Mouse (Mus musculus) liver, adult 2 months (tissue): Measurements from ENCODE around the gene Fam189a1. TPM values are rescaled to one million over a fixed set of nuclear protein-coding genes. Genes with fewer than 3 reads are reported as not detected.

Source experiments
- DNase-seq: peaks from one replicate; pipeline ENCODE4 v3.0.0-alpha.2; 2011; ENCODE audit warnings: low read depth, low spot score; ENCODE audit errors: extremely low read depth
- H3K27ac ChIP-seq: fragments of 200-500 bp; replicated peaks from 2 replicates; pipeline ENCODE4 v1.5.1; 2012; ENCODE audit warnings: low read depth, mild to moderate bottlenecking, control low read depth, inconsistent platforms, low read length; ENCODE audit not compliant: insufficient read depth
- H3K27me3 ChIP-seq: fragments of 200-500 bp; 2 replicates; pipeline ENCODE4 v1.6.1; 2012; ENCODE audit warnings: mild to moderate bottlenecking, moderate library complexity, low read length, inconsistent platforms; ENCODE audit not compliant: control insufficient read depth, insufficient read depth
- H3K36me3 ChIP-seq: fragments of 200-500 bp; 2 replicates; pipeline ENCODE4 v1.6.1; 2012; ENCODE audit warnings: low read length, inconsistent platforms; ENCODE audit not compliant: control insufficient read depth, insufficient read depth
- H3K4me1 ChIP-seq: fragments of 200-500 bp; 2 replicates; pipeline ENCODE4 v1.6.1; 2011; ENCODE audit warnings: low read length; ENCODE audit not compliant: control insufficient read depth, insufficient read depth
- H3K4me3 ChIP-seq: fragments of 200-500 bp; 2 replicates; pipeline ENCODE4 v1.5.1; 2011; ENCODE audit warnings: low read depth, mild to moderate bottlenecking, control low read depth, low read length, moderate library complexity; ENCODE audit not compliant: insufficient read depth
- H3K79me2 ChIP-seq: fragments of 200-500 bp; 2 replicates; pipeline ENCODE4 v1.6.1; 2012; ENCODE audit warnings: inconsistent platforms, mild to moderate bottlenecking, low read length, moderate library complexity; ENCODE audit not compliant: control insufficient read depth, insufficient read depth
- H3K9ac ChIP-seq: fragments of 200-500 bp; 2 replicates; pipeline ENCODE4 v1.6.1; 2012; ENCODE audit warnings: low read depth, mild to moderate bottlenecking, control low read depth, inconsistent platforms, low read length
- CTCF ChIP-seq: fragments of 200-500 bp; IDR thresholded peaks from 2 replicates; pipeline ENCODE4 v1.5.1; 2011; ENCODE audit warnings: low read depth, low read length, control low read depth
- POLR2A ChIP-seq: fragments of 200-500 bp; IDR thresholded peaks from 2 replicates; pipeline ENCODE4 v1.6.1; 2011; ENCODE audit warnings: low read length, control low read depth; ENCODE audit not compliant: insufficient read depth; ENCODE audit errors: extremely low read depth
- WGBS: fragments of 180-500 bp; shearing (Covaris S2); methylation state at CpG from one replicate; pipeline ENCODE4 v1.1.7; 2018; 5-methylcytosine and 5-hydroxymethylcytosine counted together
- polyA plus RNA-seq: library from polyadenylated mRNA; depleted of rRNA; stranded (reverse); fragments of >200 nt; gene quantifications from 2 replicates; pipeline ENCODE4 v1.2.3, GENCODE M21; 2012
- total RNA-seq: library from RNA; depleted of rRNA; stranded (reverse); fragments of >200 nt; gene quantifications from 2 replicates; pipeline ENCODE4 v1.2.3, GENCODE M21; 2014

Gene Fam189a1
- total and polyA plus RNA-seq, 2 experiments: 0.32 TPM; not detected in 1

DNA sequence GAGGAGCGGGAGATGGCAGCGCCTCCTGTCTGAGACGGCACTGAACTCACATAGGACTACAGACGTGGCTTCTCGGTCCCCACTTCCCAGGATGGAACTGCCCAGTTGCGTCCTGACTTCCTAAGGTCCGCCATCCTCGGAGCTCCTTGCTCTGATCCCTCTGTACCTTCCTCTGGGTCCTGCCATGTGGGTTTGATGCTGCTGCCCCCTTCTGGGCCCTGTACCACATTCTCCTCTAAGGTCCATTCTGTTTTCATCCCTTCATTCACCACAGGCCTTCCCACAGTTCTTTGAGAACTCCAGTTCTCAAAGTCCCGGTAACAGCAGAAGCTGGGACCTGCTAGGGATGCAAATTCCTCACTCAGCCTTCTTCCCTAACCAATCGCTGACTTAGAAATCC is 382.9 kb downstream of the Fam189a1 start:
- Histone ChIP-seq H3K9ac (no peak overlapping the region), H3K4me1 (no peaks in the 10 kb centered on the region), H3K27ac (no peak overlapping the region), H3K4me3 (no peak overlapping the region), H3K27me3 (no peaks in the 10 kb centered on the region), H3K36me3 (no peaks in the 10 kb centered on the region), H3K79me2 (no peaks in the 10 kb centered on the region)
- 44% methylated on average over 10 of the region's 10 CpGs for WGBS
- TF ChIP-seq CTCF (peak; percentile 68), POLR2A (no peak)
- DNase-seq: peak; percentile 55

DNA sequence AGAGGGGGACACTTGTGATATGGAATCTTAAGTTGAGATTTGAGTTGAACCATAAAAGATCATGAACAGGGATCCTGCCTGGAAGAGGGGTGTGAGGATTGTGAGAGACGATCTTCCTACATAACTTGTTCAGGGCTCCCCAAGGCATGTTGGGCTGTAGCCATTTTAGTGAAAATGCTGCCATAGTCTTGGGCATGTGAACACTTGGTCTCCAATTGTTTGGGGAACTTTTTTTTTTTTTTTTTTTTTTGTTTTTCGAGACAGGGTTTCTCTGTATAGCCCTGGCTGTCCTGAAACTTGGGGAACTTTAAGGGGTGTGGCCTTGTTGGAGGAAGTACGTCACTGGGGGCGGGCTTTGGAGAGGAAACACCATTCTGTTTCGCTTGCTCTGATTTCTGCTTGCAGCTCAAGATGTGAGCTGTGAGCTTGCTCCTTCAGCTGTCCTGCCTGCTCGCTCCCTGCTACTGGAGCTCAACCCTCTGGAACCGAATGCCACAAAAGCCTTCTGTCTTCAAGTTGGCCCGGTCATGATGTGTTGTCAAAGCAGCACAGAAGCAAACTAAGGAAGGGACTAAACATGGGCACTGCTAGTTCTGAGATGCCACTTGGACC is 385.5 kb downstream of the Fam189a1 start:
- TF ChIP-seq CTCF (no peak), POLR2A (no peak)
- WGBS: 84% methylated on average over 8 of the region's 8 CpGs
- H3K27ac ChIP-seq: no peak overlapping the region
- no peaks in the 10 kb centered on the region for H3K36me3 ChIP-seq
- no peaks in the 10 kb centered on the region for H3K27me3 ChIP-seq
- no peaks in the 10 kb centered on the region for H3K79me2 ChIP-seq
- no peaks in the 10 kb centered on the region for H3K4me1 ChIP-seq
- H3K9ac ChIP-seq: no peak overlapping the region
- peak overlapping the region; percentile 15; the same call in 1 of the 2 replicates for H3K4me3 ChIP-seq
- peak; percentile 57 for DNase-seq

DNA sequence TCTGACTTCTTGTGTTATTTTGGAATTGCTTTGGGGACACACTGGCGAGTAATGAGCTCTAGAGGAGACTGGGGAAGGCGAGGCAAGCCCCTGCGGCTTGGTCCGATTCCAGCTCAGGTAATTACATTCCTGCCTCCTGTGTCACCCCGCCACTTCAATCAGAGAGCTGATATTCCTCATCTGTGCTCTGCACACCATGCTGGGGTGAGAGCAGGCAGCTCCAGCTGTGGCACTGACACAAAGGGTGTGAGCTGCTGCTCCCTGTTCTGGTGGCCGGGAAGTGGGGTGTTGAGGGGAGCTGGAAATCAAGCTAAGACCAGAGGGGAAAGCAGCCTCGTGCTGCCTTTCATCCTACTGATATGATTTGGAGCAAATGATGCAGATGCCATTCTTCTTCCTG is 386.6 kb downstream of the Fam189a1 start:
- H3K79me2 ChIP-seq: no peaks in the 10 kb centered on the region
- H3K4me1 ChIP-seq: no peaks in the 10 kb centered on the region
- H3K4me3 ChIP-seq: no peak overlapping the region
- WGBS: 77% methylated on average over 7 of the region's 7 CpGs
- no peak overlapping the region for H3K9ac ChIP-seq
- TF ChIP-seq CTCF (no peak), POLR2A (no peak)
- H3K27me3 ChIP-seq: no peaks in the 10 kb centered on the region
- H3K36me3 ChIP-seq: no peaks in the 10 kb centered on the region
- H3K27ac ChIP-seq: no peak overlapping the region
- DNase-seq: no peak

DNA sequence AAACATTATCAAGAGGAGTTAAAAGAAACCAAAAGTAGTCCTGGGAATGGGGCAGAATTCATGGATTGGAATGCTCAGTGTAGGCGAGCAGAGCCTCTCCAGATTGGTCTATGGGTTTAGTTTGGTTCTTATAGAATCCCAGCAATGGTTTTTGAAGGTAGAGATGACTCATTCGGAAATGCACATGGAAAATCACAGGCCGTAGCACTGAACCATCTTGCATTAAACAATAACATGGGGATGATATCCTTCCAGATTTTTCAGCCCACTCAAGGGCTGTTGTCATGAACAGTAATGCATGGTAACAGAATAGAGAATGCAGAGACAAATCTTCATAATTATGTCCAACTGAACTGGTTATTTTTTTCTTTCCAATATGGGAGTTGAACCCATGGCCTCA is 390.8 kb downstream of the Fam189a1 start:
- H3K27me3 ChIP-seq: no peaks in the 10 kb centered on the region
- no peak overlapping the region for H3K4me3 ChIP-seq
- no peaks in the 10 kb centered on the region for H3K79me2 ChIP-seq
- 83% methylated on average over 3 of the region's 3 CpGs for WGBS
- H3K9ac ChIP-seq: no peak overlapping the region
- TF ChIP-seq POLR2A: no peak
- H3K36me3 ChIP-seq: no peaks in the 10 kb centered on the region
- H3K4me1 ChIP-seq: no peaks in the 10 kb centered on the region
- DNase-seq: no peak
- no peak overlapping the region for H3K27ac ChIP-seq

DNA sequence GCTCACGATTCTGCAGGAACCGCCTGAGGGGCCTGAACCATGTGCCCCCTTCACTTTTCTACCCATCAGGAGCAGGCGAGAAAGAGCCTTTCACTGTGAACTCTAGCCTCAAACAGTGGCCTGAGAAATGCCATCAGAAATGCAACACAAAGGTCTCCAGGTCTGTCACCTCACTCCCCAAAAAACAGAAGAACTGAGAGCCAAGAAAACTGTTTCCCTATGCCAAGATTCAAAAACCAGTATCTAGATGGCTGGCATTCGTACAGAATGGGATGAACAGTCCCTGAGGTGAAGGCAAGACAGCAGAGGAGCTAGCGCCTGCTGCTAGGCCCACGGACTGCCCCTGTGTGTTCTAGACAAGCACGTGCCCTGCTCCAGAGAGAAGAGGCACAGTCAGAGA is 401.2 kb downstream of the Fam189a1 start:
- Histone ChIP-seq H3K4me3 (no peak overlapping the region), H3K79me2 (no peaks in the 10 kb centered on the region), H3K36me3 (no peaks in the 10 kb centered on the region), H3K4me1 (peaks cover 21% of the 10 kb centered on the region), H3K9ac (no peak overlapping the region), H3K27ac (peak overlapping the region; percentile 93), H3K27me3 (no peaks in the 10 kb centered on the region)
- 30% methylated on average over 7 of the region's 7 CpGs for WGBS
- TF ChIP-seq POLR2A (no peak), CTCF (no peak)
- peak; percentile 97 for DNase-seq

DNA sequence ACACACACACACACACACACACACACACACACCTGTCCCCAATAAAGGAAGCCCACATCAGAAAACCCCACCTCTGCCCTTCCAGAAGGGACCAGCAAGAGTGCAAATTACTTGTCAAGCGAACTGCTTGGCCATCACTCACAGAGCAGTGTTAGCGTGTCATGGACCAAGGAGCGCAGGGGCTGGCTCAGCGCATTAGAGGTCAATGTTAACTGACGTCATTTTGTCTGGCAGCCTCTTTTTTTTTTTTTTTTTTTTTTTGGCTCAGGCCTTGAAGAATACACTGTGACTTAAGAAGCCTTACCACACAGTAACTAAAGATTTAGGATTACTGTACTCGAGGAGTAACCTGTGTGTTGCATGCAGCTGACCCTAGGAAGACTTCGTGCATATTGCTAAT is 402.2 kb downstream of the Fam189a1 start:
- Histone ChIP-seq H3K36me3 (no peaks in the 10 kb centered on the region), H3K4me3 (no peak overlapping the region), H3K9ac (peak overlapping the region; percentile 51), H3K79me2 (no peaks in the 10 kb centered on the region), H3K27ac (peak overlapping the region; percentile 99), H3K27me3 (no peaks in the 10 kb centered on the region), H3K4me1 (peaks cover 21% of the 10 kb centered on the region)
- TF ChIP-seq CTCF (no peak), POLR2A (no peak)
- WGBS: 16% methylated on average over 7 of the region's 7 CpGs
- peak; percentile 94 for DNase-seq
